Mouse (Mus musculus) G1E (cell line): ENCODE results near the gene Bri3. TPM values are rescaled to one million over a fixed set of nuclear protein-coding genes. Genes with fewer than 3 reads are reported as not detected.

Source experiments
- ATAC-seq: 2 replicates; pipeline ENCODE4 v1.8.0; 2016; ENCODE audit warnings: mild to moderate bottlenecking; ENCODE audit not compliant: insufficient number of reproducible peaks, poor library complexity, low FRiP score, severe bottlenecking; ENCODE audit errors: extremely low read depth
- DNase-seq: peaks from one replicate; pipeline ENCODE4 v3.0.0; 2012; ENCODE audit warnings: low spot score
- H3K27me3 ChIP-seq: 2 replicates; pipeline ENCODE4 v1.6.1; 2012; ENCODE audit warnings: mild to moderate bottlenecking, low read length, inconsistent platforms; ENCODE audit not compliant: insufficient read depth
- H3K36me3 ChIP-seq: replicated peaks from 2 replicates; pipeline ENCODE3; 2012; ENCODE audit warnings: mild to moderate bottlenecking, inconsistent platforms
- H3K4me1 ChIP-seq: 2 replicates; pipeline ENCODE4 v1.6.1; 2012; ENCODE audit warnings: low read depth, low read length, inconsistent platforms, mixed read lengths; ENCODE audit not compliant: insufficient read depth
- H3K4me3 ChIP-seq: 2 replicates; pipeline ENCODE4 v1.5.1; 2012; ENCODE audit warnings: low read depth, mild to moderate bottlenecking, inconsistent platforms, low read length, moderate library complexity, mixed read lengths
- H3K9me3 ChIP-seq: replicated peaks from 2 replicates; pipeline ENCODE4 v1.6.1; 2012; ENCODE audit warnings: inconsistent platforms
- CTCF ChIP-seq: IDR thresholded peaks from 2 replicates; pipeline ENCODE4 v1.5.1; 2012; ENCODE audit warnings: low read depth, low read length, inconsistent platforms, mixed read lengths
- GATA1 ChIP-seq: IDR thresholded peaks from 2 replicates; pipeline ENCODE4 v1.6.1; 2012; ENCODE audit warnings: borderline replicate concordance, low read length, inconsistent platforms, mixed read lengths
- GATA2 ChIP-seq: IDR thresholded peaks from 2 replicates; pipeline ENCODE4 v1.6.1; 2012; ENCODE audit warnings: low read depth, low read length, inconsistent platforms, borderline replicate concordance
- POLR2AphosphoS5 ChIP-seq: IDR thresholded peaks from 2 replicates; pipeline ENCODE4 v1.6.1; 2012; ENCODE audit warnings: low read depth, low read length, inconsistent platforms; ENCODE audit not compliant: insufficient replicate concordance
- TAL1 ChIP-seq: conservative IDR thresholded peaks from 2 replicates; pipeline ENCODE4 v1.6.1; 2012; ENCODE audit warnings: low read depth, low read length, inconsistent platforms, mixed read lengths
- polyA plus RNA-seq: library from polyadenylated mRNA; stranded (reverse); fragments of >175 nt; gene quantifications from 2 replicates; pipeline ENCODE4 v1.2.3, GENCODE M21; 2012
- total RNA-seq, 2 experiments: library from RNA; stranded (forward) in 1 of 2; stranded (reverse) in 1 of 2; fragments of 200-1000 nt in 1 of 2; fragments of >200 nt in 1 of 2; fragmentation: Nextera tagmentation in 1 of 2; gene quantifications; 2 replicates each; pipeline ENCODE4 v1.2.3; 2014 to 2017

Gene Bri3
- total and polyA plus RNA-seq, 3 experiments: 33.0 to 63.4 (median 58.1) TPM

- Histone ChIP-seq H3K9me3 (peaks cover 59% of the 10 kb centered on the region), H3K4me1 (no peaks in the 10 kb centered on the region), H3K4me3 (no peak overlapping the region), H3K36me3 (no peaks in the 10 kb centered on the region), H3K27me3 (no peaks in the 10 kb centered on the region)
- ATAC-seq (no peak), DNase-seq (no peak)
- TF ChIP-seq GATA1: no peak
- TF ChIP-seq POLR2AphosphoS5: no peak
- TF ChIP-seq TAL1: no peak
- no peak for TF ChIP-seq GATA2
- no peak for TF ChIP-seq CTCF
Observed at GRCm38 (mm10) chr5:144446475-144447225, 202.4 kb downstream of the Bri3 start.

- no peak for ATAC-seq
- Histone ChIP-seq H3K4me3 (no peak overlapping the region), H3K4me1 (no peaks in the 10 kb centered on the region), H3K36me3 (no peaks in the 10 kb centered on the region), H3K9me3 (peaks cover 54% of the 10 kb centered on the region), H3K27me3 (no peaks in the 10 kb centered on the region)
- DNase-seq: no peak
- TF ChIP-seq POLR2AphosphoS5 (no peak), GATA2 (no peak), TAL1 (no peak), GATA1 (no peak), CTCF (no peak)
Observed at GRCm38 (mm10) chr5:144447226-144447616, 203.0 kb downstream of the Bri3 start.

DNA sequence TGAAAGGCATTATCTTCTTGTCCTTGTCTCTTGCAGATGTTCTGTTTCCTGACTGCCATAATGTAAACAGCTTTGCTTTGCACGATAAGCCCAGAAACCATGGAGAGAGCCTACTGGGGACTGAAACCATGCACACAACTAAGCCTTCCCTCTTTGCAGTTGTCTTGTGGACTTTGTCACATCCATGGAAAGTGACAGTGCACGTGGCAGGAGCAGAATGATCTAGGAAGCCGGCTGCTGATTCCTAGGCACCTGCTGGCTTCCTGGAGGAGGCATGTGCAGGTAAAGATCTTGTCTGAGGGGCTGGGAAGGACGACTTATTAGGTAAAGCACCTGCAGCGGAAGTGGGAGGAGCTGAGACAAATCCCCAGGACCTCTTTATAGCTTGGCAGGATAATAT lies 203.7 kb downstream of the Bri3 start:
- no peak for DNase-seq
- H3K27me3 ChIP-seq: no peaks in the 10 kb centered on the region

GRCm38 (mm10) chr5:144452776-144453455 lies 208.7 kb downstream of the Bri3 start:
- TF ChIP-seq POLR2AphosphoS5 (no peak), GATA1 (no peak), CTCF (no peak), GATA2 (no peak), TAL1 (no peak)
- Histone ChIP-seq H3K4me1 (no peaks in the 10 kb centered on the region), H3K27me3 (no peaks in the 10 kb centered on the region), H3K36me3 (no peaks in the 10 kb centered on the region), H3K4me3 (no peak overlapping the region), H3K9me3 (peaks cover 57% of the 10 kb centered on the region)
- no peak for DNase-seq
- no peak for ATAC-seq

More for the DNA sequence above, 203.7 kb downstream of the Bri3 start:
- H3K4me3 ChIP-seq: no peak overlapping the region
- ATAC-seq: no peak
- no peaks in the 10 kb centered on the region for H3K36me3 ChIP-seq
- peaks cover 50% of the 10 kb centered on the region for H3K9me3 ChIP-seq
- no peaks in the 10 kb centered on the region for H3K4me1 ChIP-seq
- TF ChIP-seq GATA2 (no peak), POLR2AphosphoS5 (no peak), CTCF (no peak), TAL1 (no peak), GATA1 (no peak)

GRCm38 (mm10) chr5:144457623-144458287 lies 213.5 kb downstream of the Bri3 start:
- peaks cover 56% of the 10 kb centered on the region for H3K9me3 ChIP-seq
- H3K4me3 ChIP-seq: no peak overlapping the region
- no peaks in the 10 kb centered on the region for H3K27me3 ChIP-seq
- no peaks in the 10 kb centered on the region for H3K36me3 ChIP-seq
- no peaks in the 10 kb centered on the region for H3K4me1 ChIP-seq
- TF ChIP-seq TAL1 (no peak), CTCF (no peak), POLR2AphosphoS5 (no peak), GATA2 (no peak), GATA1 (no peak)
- DNase-seq (no peak), ATAC-seq (no peak)

DNA sequence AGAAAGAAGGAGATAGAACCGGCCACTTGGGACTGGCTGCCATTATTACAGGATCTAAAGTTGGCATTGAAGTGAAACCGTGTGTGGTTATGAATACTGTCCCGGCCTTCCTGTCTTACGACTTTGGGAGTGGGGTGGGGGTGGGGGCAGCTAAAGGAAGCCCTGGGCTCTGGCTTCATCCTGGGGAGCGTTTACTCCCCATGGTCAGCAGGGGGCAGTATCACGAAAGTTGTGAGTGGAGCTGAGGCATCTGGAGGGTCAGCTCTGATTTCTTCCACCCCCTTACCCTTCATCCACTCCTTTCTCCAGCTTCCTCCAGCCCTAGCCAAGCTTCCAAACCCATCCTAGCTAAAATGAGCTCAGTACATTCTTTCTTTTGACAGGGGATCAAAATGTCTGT lies 222.8 kb downstream of the Bri3 start:
- Histone ChIP-seq H3K4me1 (no peaks in the 10 kb centered on the region), H3K9me3 (peaks cover 64% of the 10 kb centered on the region), H3K36me3 (no peaks in the 10 kb centered on the region), H3K27me3 (no peaks in the 10 kb centered on the region), H3K4me3 (no peak overlapping the region)
- ATAC-seq: no peak
- no peak for TF ChIP-seq POLR2AphosphoS5
- TF ChIP-seq CTCF: no peak
- no peak for TF ChIP-seq GATA2
- TF ChIP-seq GATA1: no peak
- no peak for TF ChIP-seq TAL1
- DNase-seq: no peak
